Mouse (Mus musculus) spleen, postnatal 10 days (tissue): ENCODE measurements around the gene Dnaaf5.
A peak's percentile ranks its signal among the peaks of the same experiment; 100 is the strongest.

Source experiments
- DNase-seq, 2 experiments: peaks; one replicate each; pipeline ENCODE4 v3.0.0; 2021 to 2022; ENCODE audit warnings: low spot score in 2 of 2

The Dnaaf5 gene

GRCm38 (mm10) chr5:139149681-139150602 is at the start of gene Dnaaf5, which contains the start of gene Prkar1b:
Gene Dnaaf5, plus strand, starts transcription at chr5:139150223.
Gene Prkar1b, minus strand, starts transcription at chr5:139150001.
- peak; percentile 88 to 97 for DNase-seq

DNA sequence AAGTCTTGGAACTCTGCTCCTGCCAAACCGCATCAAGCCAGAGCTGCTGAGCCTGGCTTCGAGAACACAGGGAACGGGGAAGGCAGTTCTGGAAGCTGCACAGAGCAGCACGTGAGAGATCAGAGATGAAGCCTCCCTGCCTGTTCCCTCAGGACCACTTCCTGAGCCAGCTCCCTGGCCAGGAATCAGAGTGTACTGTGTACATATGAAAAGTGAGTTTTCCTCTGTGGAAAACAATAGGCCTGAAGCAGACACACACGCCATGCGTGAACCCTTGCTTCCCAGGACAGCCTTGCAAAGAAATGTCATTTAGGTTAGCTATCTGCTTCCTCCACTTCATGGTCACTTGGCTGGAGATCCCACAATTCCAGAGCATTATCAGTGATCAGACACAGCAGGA is 48.2 kb upstream of the Dnaaf5 start:
- no peak for DNase-seq

DNA sequence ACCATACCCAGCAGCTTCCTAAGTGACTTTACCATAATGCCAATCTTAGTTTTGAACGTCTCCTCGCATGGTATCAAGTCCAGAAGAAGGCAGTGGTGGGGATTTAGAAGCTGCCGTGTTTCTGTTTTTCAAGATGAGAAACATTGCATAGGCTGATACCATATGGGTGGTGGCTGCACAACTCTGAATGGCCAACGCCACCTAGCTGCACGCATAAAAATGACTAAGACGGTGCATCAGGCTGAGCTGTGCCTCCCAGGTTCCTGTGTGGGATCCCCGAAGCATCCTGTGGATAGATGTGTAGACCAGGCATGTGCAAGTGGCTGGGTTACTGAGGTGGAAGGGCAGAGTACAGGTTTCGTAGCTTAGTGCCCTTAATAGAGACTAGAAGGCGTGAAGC is 42.2 kb upstream of the Dnaaf5 start:
- no peak for DNase-seq

DNA sequence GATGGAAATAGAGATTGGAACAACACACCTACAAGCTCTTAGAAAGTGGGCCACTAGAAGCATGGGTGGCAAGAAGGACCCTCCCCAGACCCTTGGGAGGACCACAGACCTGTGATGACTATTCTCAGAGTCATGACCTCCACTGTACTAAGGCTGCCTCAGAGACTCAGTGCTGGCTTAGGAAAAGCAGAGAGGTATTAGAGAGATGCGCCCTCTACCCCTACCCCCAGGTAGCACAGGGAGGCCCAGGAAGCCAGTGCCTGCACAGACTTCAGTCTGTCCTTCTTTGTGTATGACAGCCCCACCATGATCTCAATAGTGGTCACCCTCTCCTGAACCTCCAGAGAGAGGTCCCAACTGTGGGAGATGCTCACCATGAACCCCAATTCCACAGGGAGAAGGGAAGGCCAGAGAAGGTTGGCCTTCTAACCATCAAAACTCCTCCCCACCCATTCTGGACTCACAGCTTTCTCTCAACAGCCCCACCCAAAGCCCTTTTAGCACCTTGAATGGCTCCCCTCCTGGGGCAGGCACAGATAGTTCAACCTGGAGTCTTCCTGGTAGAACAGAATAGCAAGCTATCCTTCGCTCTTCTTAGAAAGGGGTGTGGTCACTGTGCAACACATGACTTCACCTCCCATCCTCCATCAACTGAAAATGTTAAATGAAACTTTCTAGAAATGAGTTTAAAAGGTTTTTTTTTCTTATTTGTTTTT is 39.7 kb upstream of the Dnaaf5 start:
- DNase-seq, result no peak

- DNase-seq, result no peak
Measured at GRCm38 (mm10) chr5:139111991-139112390, 38.0 kb upstream of the Dnaaf5 start.

GRCm38 (mm10) chr5:139112418-139112817 is 37.6 kb upstream of the Dnaaf5 start:
- no peak for DNase-seq

DNA sequence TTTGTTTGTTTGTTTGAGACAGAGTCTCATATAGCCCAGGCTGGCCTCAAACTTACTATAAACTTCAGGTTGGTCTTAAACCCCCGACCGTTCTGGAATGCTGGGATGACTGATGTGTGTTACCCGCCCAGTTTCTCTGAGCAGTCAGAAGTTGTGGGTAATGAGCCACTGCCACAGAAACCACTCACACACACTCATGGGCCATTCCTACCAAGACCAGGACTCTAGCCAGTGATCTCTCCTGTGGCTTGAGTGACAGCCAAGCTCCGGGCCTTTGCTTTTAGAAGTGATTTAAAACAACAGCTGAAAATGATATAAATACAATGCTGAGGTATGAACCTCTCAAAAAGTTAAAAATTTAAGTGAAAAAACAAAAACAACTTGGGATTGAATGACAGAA is 35.1 kb upstream of the Dnaaf5 start:
- no peak for DNase-seq

DNA sequence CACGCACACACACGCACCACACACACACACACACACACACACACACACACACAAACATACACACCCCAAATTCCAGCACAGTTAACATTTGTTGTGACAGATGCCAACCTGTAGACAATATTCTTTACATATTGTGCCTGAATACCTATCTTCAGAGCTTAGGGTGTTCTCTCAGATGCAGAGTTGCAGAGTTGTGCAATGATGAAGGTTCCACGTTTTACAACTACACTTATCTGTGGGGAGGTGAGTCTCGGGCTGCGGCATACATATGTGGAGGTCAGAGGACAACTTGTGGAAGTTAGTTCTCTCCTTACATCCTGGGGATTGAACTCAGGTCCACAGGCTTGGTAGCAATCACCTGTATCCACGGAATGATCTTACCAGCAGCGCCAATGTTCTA is 34.5 kb upstream of the Dnaaf5 start:
- DNase-seq, result no peak

GRCm38 (mm10) chr5:139118139-139118960 is 31.7 kb upstream of the Dnaaf5 start:
- no peak for DNase-seq

GRCm38 (mm10) chr5:139118961-139119276 is 31.1 kb upstream of the Dnaaf5 start:
- no peak for DNase-seq

DNA sequence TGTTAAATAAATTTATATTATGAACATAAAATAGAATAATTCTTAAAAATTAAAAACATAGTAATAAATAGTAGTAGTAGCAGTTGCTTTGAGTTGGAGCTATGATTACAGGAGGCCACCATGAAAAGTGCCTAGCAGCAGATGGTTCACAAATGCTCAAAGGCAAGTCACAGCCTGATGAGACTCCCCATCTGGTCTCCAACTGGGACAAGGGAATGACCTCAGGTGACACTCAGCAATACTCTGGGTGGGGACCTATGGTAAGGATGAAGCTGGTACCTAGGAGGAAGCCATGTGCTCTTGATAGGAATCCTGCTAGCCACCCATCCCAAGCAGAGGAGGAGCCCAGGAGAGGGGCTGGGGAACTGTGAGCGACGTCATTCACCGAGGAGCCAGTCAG is 24.3 kb upstream of the Dnaaf5 start:
- no peak for DNase-seq

- DNase-seq, result no peak
Measured at GRCm38 (mm10) chr5:139128476-139129065, 21.5 kb upstream of the Dnaaf5 start.

DNA sequence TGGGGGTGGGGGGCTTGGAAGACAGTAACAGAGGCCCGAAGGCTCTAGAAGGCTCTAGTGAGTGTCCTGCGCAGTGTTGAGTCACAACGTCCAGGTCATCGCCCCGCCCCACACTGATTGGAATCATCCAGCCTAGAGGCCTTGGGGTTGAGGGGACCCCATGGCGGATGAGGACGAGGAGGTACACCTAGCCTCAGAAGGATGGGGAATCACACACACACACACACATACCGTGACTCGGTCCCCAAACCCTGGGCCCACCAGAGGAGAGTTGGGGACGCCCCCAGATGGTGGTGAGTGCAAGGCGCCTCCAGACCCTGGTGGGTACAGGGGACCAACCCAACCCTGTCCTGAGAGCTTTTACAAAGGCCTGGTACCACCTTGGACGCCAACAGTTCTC is 20.9 kb upstream of the Dnaaf5 start:
- no peak for DNase-seq

DNA sequence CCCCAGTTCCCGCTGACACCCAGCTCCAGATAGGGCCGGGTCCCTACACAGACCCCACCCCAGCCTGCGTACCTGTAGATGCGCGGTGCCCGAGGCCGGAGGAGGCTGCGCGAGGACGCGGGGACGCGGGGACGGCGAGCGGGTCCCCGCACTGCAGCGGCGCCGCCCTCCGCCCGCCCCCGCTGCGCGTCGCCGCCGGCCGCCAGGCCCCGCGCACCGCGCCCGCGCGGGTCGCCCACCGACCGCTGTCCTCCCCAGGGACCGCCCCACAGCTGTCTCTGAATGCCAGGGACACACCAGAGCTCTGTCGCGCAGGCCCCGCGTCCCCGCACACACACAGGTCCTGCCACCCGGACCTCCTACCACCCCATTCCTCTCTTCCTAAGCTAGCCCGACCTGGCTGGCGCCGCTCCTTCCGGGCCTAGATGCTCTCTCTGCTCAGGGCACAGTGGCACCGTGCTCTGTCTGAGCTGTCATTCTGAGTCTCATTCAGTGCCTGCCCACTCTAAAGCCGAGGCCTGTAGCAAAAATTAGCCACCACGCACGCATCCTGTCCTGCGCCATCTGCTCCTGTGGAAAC is 20.4 kb upstream of the Dnaaf5 start:
- DNase-seq, result no peak

- DNase-seq, result no peak
Measured at GRCm38 (mm10) chr5:139130351-139130750, 19.7 kb upstream of the Dnaaf5 start.

GRCm38 (mm10) chr5:139134501-139134900 is 15.5 kb upstream of the Dnaaf5 start:
- no peak for DNase-seq

- DNase-seq, result no peak
Measured at GRCm38 (mm10) chr5:139136341-139136740, 13.7 kb upstream of the Dnaaf5 start.

GRCm38 (mm10) chr5:139137176-139137575 is 12.8 kb upstream of the Dnaaf5 start:
- no peak for DNase-seq

GRCm38 (mm10) chr5:139138261-139138925 is 11.6 kb upstream of the Dnaaf5 start:
- no peak for DNase-seq

- DNase-seq, result no peak
Measured at GRCm38 (mm10) chr5:139138926-139139472, 11.0 kb upstream of the Dnaaf5 start.

DNA sequence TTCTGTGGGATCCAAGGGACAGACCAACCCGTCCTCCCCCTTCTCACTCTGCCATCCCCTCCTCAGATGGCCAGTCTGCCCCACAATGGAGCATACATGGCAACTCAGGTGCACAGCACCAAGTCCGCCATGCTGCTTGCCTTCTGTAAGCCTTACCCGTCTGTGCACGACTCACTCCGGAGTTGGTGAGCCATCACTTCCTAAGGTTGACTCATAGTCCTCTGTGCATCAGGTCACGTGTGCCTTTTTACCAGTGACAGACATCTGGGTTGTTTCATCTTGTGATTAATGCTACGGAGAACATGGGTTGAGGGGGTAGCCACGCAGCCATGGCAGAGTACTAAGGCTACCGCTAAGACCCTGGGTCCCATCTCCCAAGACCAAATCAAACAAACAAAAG is 9.4 kb upstream of the Dnaaf5 start:
- DNase-seq, result no peak
